11 mouse cellular contexts compared by ENCODE assay signal in genomic region chr1:39904720-39905119, GRCm38 (mm10). TPM values are rescaled to one million over a fixed set of nuclear protein-coding genes. Genes with fewer than 3 reads are reported as not detected.
DNase-seq lines count a peak whose midpoint lies in the region; ATAC-seq and TF ChIP-seq lines count a peak whose summit lies in the region.
"Had no signal": no experiment of that assay in that cellular context is flagged by ENCODE, and none has a peak within 500 bp of the region (broad histone marks: within the 10 kb centered on the region; RNA-seq: fewer than 3 reads in every experiment).

No protein-coding gene starts in this region.

- no peak overlapping the region for H3K27ac ChIP-seq in lung, embryonic 14.5 days (ENCODE audit: low read depth)
- no peak overlapping the region for H3K27ac ChIP-seq in embryonic facial prominence, embryonic 13.5 days
- no peak overlapping the region for H3K27ac ChIP-seq in hindbrain, embryonic 14.5 days
- no peak overlapping the region for H3K27ac ChIP-seq in neural tube, embryonic 12.5 days
- H3K27ac ChIP-seq: gastrocnemius, adult 2 months; liver, embryonic 13.5 days had no signal

- TF ChIP-seq CTCF in lung, embryonic 14.5 days (IDR thresholded peaks at IDR 0.05; ENCODE audit: low read depth) = no peak

- H3K9ac ChIP-seq in lung, embryonic 14.5 days = no peak overlapping the region
- H3K9ac ChIP-seq in embryonic facial prominence, embryonic 13.5 days = no peak overlapping the region
- H3K9ac ChIP-seq in hindbrain, embryonic 14.5 days = no peak overlapping the region
- H3K9ac ChIP-seq in neural tube, embryonic 12.5 days = no peak overlapping the region
- H3K9ac ChIP-seq: liver, embryonic 13.5 days had no signal

- no peak for DNase-seq in lung, embryonic 14.5 days
- no peak for DNase-seq in lung, adult 18-20 months
- DNase-seq in hindbrain, embryonic 14.5 days (ENCODE audit: low spot score) = no peak
- DNase-seq in left cerebral cortex, postnatal 14 days (ENCODE audit: low spot score in 2 of 2) = no peak
- no peak for DNase-seq in c-Kit-positive CD71-positive TER-119-positive erythroid progenitor cells, embryonic 14.5 days (ENCODE audit: low spot score)
- DNase-seq: gastrocnemius, adult 2 months; layer of hippocampus, postnatal 36 days; liver, embryonic 13.5 days; thymus, postnatal 25 days had no signal

- H3K36me3 ChIP-seq in lung, embryonic 14.5 days (ENCODE audit: insufficient read depth) = peaks cover 31% of the 10 kb centered on the region
- H3K36me3 ChIP-seq in embryonic facial prominence, embryonic 13.5 days = peaks cover 37% of the 10 kb centered on the region
- H3K36me3 ChIP-seq in hindbrain, embryonic 14.5 days (replicated peaks; ENCODE audit: control insufficient read depth, insufficient read depth) = peaks cover 24% of the 10 kb centered on the region
- peaks cover 29% of the 10 kb centered on the region for H3K36me3 ChIP-seq in neural tube, embryonic 12.5 days

- H3K27me3 ChIP-seq in lung, embryonic 14.5 days (ENCODE audit: insufficient read depth, low read length) = no peaks in the 10 kb centered on the region
- no peaks in the 10 kb centered on the region for H3K27me3 ChIP-seq in embryonic facial prominence, embryonic 13.5 days
- H3K27me3 ChIP-seq in hindbrain, embryonic 14.5 days (ENCODE audit: control insufficient read depth, insufficient read depth, low read length) = no peaks in the 10 kb centered on the region
- no peaks in the 10 kb centered on the region for H3K27me3 ChIP-seq in neural tube, embryonic 12.5 days (replicated peaks)

- peaks cover 31% of the 10 kb centered on the region for H3K4me1 ChIP-seq in lung, embryonic 14.5 days (ENCODE audit: insufficient read depth)
- H3K4me1 ChIP-seq in embryonic facial prominence, embryonic 13.5 days = peaks cover 65% of the 10 kb centered on the region
- peaks cover 73% of the 10 kb centered on the region for H3K4me1 ChIP-seq in hindbrain, embryonic 14.5 days (replicated peaks; ENCODE audit: control insufficient read depth, insufficient read depth, low read length)
- peaks cover 70% of the 10 kb centered on the region for H3K4me1 ChIP-seq in neural tube, embryonic 12.5 days

- H3K9me3 ChIP-seq in lung, embryonic 14.5 days (ENCODE audit: low read depth, low read length) = no peaks in the 10 kb centered on the region
- no peaks in the 10 kb centered on the region for H3K9me3 ChIP-seq in embryonic facial prominence, embryonic 13.5 days
- no peaks in the 10 kb centered on the region for H3K9me3 ChIP-seq in hindbrain, embryonic 14.5 days (ENCODE audit: control insufficient read depth, low read length)
- no peaks in the 10 kb centered on the region for H3K9me3 ChIP-seq in neural tube, embryonic 12.5 days
- H3K9me3 ChIP-seq: liver, embryonic 13.5 days had no signal

- ATAC-seq in lung, embryonic 14.5 days (ENCODE audit: insufficient read depth) = no peak
- no peak for ATAC-seq in embryonic facial prominence, embryonic 13.5 days (ENCODE audit: insufficient number of reproducible peaks, insufficient read depth, low FRiP score, low TSS enrichment, low read depth)
- ATAC-seq in hindbrain, embryonic 14.5 days (ENCODE audit: low FRiP score) = no peak
- ATAC-seq in neural tube, embryonic 12.5 days (ENCODE audit: low FRiP score, low read depth) = no peak

- WGBS in lung, embryonic 14.5 days = 79% methylated on average over 3 of the region's 3 CpGs
- 87% methylated on average over 3 of the region's 3 CpGs for WGBS in embryonic facial prominence, embryonic 13.5 days
- 86% methylated on average over 3 of the region's 3 CpGs for WGBS in hindbrain, embryonic 14.5 days
- WGBS in neural tube, embryonic 12.5 days = 92% methylated on average over 3 of the region's 3 CpGs

- intact Hi-C loops in left cerebral cortex, postnatal 14 days (cut with DNase I) = loop anchor here (5.0 kb wide), 2 partner anchors 78 to 142 kb away; no protein-coding TSS in a partner anchor

- peak overlapping the region; percentile 20; the same call in 1 of the 2 replicates for H3K4me2 ChIP-seq in lung, embryonic 14.5 days
- H3K4me2 ChIP-seq in embryonic facial prominence, embryonic 13.5 days = peak overlapping the region; percentile 30
- peak overlapping the region; percentile 90 for H3K4me2 ChIP-seq in hindbrain, embryonic 14.5 days (replicated peaks)
- peak overlapping the region; percentile 92 for H3K4me2 ChIP-seq in neural tube, embryonic 12.5 days (replicated peaks)
- H3K4me2 ChIP-seq: liver, embryonic 13.5 days had no signal

- H3K4me3 ChIP-seq in lung, embryonic 14.5 days (ENCODE audit: low read depth, low read length) = no peak overlapping the region
- H3K4me3 ChIP-seq in embryonic facial prominence, embryonic 13.5 days = no peak overlapping the region
- H3K4me3 ChIP-seq in hindbrain, embryonic 14.5 days (replicated peaks; ENCODE audit: low read length) = peak overlapping the region; percentile 0; the same call in 1 of the 2 replicates
- no peak overlapping the region for H3K4me3 ChIP-seq in neural tube, embryonic 12.5 days
- H3K4me3 ChIP-seq: gastrocnemius, adult 2 months; liver, embryonic 13.5 days had no signal

RNA-seq across cellular contexts. Expression of gene Map4k4, which starts 4.0 kb away (rescaled TPM):
- polyA plus RNA-seq in lung, embryonic 14.5 days (2014; fragmentation: Nextera tagmentation; extraction: Ambion mirVana) = 44.7 and 49.3 TPM in 2 replicates
- polyA plus RNA-seq in embryonic facial prominence, embryonic 13.5 days (2015; fragmentation: Nextera tagmentation; extraction: Ambion mirVana) = 42.8 and 56.6 TPM in 2 replicates
- 46.5 and 51.2 TPM in 2 replicates for polyA plus RNA-seq in hindbrain, embryonic 14.5 days (2014; fragmentation: Nextera tagmentation; extraction: Ambion mirVana)
- 65.8 and 69.4 TPM in 2 replicates for polyA plus RNA-seq in neural tube, embryonic 12.5 days (2016; fragmentation: Nextera tagmentation; extraction: Ambion mirVana)
- 100 to 1,000 TPM; 145 to 157 TPM for total RNA-seq in left cerebral cortex, postnatal 14 days (2021)

Comparison
In these comparisons a context has a peak if more than half of its experiments do, and no peak if none do; other contexts are left out.
1. H3K4me2 ChIP-seq: peak in every context shown above with its lines; median percentile 92 in neural tube, embryonic 12.5 days; 90 in hindbrain, embryonic 14.5 days; 30 in embryonic facial prominence, embryonic 13.5 days; 20 in lung, embryonic 14.5 days.